Mouse (Mus musculus): ENCODE data around the gene Pik3c2g. TPM values are rescaled to one million over a fixed set of nuclear protein-coding genes. Genes with fewer than 3 reads are reported as not detected.

The Pik3c2g gene
- total RNA-seq, 2 experiments from 2014 or later: 3.3 to 4.8 TPM

DNA sequence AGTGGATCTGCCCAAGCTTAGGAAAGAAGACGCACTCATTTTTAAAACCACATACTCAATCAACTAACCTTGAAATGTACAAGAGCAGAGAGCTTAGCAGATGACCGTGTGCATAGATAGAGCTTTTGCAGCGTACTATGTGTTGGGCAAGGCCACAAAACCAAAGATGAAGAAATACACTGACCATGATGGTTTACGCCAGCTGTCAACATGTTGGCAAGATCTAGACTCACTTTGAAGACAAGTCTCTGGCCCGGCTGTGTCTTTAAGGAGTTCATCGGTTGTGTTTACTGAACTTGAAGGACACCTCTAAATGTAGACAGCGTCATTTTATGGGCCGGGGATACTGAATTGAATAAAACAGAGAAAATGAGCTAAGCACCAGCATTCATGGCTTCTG, 254.3 kb downstream of the Pik3c2g start:
- peak; percentile 13 for DNase-seq

GRCm38 (mm10) chr6:139842626-139843025, 255.6 kb downstream of the Pik3c2g start:
- no peak for DNase-seq

- no peak for DNase-seq
Measured at GRCm38 (mm10) chr6:139843531-139843930, 256.5 kb downstream of the Pik3c2g start.

- no peak for DNase-seq
Measured at GRCm38 (mm10) chr6:139846889-139847544, 260.0 kb downstream of the Pik3c2g start.

DNA sequence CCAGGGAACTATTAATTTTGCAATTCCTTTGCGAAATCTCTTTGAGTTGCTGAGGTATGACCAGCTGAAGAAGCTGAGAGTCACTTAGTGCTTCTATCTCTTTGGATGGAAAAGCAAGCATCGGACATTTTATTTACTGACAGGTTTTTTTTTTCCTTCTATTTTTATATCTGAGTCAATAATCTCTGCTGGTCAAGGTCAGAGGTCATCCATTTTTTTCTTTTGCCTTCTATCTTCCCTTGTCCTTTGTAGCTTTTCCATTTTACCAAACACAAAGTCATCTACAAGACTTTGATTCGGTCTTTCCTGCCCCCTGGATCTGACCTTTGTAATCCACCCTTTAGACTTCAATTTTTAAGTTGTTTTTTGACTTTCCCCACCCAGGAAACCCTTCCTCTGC, 262.9 kb downstream of the Pik3c2g start:
- DNase-seq: no peak

DNA sequence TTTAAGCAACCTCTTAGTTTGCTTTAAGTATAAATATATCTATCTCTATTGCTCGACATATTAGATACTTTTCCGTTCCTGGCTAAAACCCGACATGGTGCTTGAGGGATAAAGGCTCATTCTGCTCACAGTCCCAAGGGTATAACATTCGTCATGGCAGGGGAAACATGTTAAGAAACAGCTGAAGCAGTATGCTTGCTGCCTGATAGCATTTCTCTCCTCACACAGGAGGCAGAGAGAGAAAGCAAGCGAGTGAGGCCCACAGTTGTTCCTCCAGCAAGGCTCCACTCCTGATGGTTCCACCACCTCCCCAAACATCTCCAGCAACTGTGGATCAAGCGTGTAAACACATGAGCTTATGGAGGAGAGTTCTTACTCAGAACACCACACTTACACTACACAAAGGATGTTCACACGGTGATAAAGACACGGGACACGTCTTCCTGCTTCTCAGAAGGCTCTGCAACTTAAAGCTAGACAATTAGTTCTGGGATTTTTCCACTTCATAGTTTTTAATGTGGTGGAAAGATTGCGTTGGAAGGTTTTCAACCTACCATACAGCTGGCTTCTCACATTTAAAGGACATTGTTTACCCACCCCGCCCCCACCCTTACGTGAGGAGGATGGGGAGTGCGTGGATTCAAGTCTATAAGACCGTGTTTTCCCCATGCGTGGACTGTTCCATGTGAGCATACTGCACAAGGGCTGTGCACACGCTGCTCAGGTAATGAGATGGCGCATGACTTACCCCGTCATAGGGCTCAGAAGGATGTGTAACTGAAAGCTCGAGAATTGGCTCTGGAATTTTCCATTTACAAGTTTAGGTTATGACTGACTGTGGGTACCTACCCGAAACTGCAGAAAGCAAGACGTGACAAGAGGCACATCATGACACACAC, 264.9 kb downstream of the Pik3c2g start:
- DNase-seq: no peak

DNA sequence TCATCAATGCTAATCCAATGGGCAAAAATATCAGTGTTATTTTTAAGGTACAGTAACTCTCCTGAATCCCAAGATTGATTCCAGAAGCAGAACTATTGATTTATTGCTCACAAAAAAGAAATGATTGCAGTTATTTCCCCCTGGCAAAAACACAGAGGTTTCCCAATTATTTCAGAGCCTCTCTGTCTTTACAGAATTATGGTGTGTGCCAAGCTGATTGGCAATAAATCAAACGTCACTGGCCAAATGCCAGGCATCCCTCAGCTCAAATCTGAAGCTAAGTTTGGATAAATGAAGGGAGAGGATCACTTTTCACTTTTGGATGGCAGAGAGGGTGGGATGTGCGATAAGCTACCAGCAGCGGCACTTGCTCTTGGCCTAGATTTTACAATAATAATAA, 265.8 kb downstream of the Pik3c2g start:
- peak; percentile 58 for DNase-seq

DNA sequence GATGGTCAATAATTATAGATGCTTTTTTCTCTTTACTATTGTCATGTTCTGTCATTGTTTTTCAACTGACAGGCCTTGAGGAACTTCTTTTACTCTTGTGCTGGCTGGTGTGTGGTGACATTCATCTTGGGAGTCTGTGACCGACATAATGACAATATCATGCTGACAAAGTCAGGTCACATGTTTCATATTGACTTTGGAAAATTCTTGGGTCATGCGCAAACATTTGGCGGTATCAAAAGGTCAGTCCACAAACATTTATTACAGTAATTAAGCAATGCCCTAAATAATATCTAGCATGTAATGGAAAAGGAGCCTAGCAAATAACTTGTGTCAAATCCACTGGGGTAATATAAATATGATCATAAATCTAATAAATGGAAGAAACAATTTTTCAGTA, 273.1 kb downstream of the Pik3c2g start:
- DNase-seq: no peak

DNA sequence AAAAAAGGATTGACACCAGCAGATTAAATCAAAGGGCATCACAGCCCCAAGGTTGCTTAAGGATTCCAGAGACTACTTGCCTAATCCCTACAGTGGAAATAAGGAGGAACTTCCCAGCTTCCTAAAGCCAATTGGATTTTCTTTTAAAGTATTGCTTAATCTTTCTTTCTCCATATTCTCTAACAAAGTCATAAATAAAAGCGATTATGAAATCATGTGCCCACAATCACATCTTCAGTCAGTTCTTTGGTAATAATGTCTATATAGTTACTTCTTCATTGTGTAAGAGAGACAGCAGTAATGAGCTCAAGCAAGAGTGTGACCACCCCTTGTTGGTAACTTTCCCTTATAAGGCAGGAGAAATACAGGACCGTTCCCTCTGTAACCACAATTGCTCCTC, 274.5 kb downstream of the Pik3c2g start:
- DNase-seq: no peak

GRCm38 (mm10) chr6:139865059-139865673, 278.1 kb downstream of the Pik3c2g start:
- DNase-seq: no peak

DNA sequence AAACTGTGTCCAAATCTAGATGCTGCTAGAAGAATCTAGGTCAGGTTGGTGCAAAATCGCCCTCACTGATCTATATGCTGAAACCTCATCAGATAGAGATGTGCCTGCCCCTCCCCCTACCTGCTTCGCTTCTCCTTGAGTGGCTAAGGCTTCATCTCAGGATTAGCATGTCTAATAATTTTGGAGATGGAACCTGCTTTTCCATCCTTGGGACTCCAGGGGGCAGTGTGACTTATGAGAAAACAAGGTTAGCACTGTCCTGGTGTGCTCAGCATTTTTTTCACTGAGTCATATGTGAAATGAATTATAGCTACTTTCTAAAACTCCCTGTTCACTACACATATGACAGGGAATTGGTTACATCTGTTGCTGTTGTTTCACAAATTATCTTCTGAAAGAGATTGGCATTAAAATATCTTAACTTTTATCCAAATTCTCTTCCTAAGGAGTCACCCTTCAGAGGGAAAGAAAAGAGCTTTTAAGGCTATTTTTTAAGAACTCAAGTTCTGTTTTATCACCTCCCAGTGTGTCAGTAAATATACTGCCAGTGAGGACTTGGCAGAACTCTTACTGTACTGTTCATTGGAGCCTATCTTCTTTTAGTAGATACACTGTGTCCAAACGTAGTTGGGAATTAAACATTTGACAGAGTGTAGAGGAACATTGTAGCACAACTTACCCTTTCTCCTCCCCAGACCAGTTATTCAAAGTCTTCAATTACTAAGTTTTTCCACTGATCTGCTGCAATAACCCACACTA, 287.6 kb downstream of the Pik3c2g start:
- peak; percentile 67 for DNase-seq

DNA sequence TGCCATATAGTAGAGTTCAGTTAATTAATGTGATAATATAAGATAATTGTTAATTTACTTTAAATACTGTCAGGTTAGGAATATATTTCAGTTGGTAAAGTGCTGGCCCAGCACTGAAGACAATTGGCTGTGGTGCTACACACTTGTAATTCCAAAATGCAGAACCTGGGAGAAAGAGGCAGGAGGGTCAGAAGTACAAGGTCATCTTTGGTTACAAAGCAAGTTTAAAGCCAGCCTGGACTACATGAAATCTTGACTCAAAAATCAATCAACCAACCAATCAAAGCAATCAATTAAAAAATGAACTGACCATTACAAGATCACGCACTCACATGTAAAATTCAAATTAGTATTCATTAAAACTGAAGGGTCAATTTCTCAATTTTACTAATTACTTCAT, 289.7 kb downstream of the Pik3c2g start:
- no peak for DNase-seq

- DNase-seq: peak; percentile 21
Measured at GRCm38 (mm10) chr6:139877476-139878361, 290.7 kb downstream of the Pik3c2g start.

- no peak for DNase-seq
Measured at GRCm38 (mm10) chr6:139878362-139878696, 291.3 kb downstream of the Pik3c2g start.

DNA sequence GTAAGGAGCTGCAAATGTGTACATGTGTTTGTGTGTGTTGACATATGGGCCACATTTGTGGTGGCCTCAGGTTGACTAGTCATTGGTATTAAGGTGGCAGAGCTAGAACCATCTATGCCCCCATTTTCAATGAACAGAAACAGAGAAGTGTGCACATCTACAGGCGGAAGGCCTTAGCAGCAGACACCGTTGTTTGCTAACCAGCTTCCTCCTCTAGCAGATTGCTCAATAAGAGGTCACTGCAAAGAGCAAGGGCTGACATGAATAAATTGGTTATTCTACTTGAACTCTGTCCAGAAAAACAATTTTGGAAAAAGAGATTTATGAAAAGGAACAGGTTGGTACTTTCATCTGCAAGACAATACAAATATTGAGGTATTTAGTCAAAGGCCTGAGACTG, 295.1 kb downstream of the Pik3c2g start:
- no peak for DNase-seq

GRCm38 (mm10) chr6:139887175-139887574, 300.2 kb downstream of the Pik3c2g start:
- no peak for DNase-seq

DNA sequence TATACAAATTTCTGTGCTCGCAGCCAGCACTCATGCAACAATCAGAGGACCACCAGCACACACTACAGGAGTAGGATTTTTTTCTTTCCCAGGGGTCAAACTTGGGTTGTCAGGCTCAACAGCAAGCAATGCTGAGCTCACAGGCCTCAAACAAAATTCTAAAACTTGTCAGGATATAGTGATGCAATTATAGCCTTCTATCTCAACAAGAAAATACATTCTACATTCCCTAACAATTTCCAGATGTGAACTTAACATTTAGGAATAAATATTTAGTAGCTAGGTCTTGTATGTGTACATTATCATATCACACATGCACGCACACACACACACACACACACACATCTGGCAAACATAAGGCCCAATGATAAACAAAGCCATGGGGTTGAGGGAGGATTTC, 308.6 kb downstream of the Pik3c2g start:
- no peak for DNase-seq

GRCm38 (mm10) chr6:139899630-139900151, 312.7 kb downstream of the Pik3c2g start:
- DNase-seq: no peak

DNA sequence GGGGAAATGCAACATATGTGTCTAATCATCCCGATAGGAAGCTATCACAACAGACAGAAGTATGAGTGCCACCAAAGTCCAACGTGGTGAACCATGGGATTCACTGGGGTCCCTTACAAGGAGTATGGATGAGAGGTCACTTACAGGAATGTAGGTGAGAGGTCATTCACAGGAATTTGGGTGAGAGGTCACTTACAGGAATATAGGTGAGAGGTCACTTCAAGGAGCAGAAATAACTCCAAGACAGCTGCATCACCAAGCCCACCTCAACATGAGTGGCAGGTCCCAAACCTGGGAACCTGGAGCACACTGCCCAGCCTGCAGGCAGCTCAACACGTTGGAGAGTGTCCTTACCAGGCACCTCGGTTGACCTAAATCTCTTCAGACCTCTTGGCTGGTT, 314.8 kb downstream of the Pik3c2g start:
- DNase-seq: peak; percentile 10

DNA sequence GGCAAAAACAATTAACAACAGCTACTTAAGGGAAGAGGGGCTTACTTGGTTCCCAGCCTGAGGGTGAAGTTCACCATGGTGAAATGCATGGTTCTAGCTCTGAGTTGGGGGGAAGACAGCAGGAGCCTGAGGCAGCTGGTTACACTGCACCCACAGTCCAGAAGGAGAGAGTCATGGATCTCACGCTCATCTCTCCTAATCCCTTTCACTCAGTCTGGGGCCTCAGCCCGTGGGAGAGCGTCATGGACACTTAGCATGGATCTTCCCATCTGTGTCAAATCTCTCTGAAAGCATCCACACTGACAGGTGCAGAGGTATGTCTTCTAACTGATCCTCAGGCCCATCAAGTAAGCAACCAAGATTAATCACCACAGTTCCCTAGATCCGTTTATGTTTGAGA, 320.1 kb downstream of the Pik3c2g start:
- no peak for DNase-seq

DNA sequence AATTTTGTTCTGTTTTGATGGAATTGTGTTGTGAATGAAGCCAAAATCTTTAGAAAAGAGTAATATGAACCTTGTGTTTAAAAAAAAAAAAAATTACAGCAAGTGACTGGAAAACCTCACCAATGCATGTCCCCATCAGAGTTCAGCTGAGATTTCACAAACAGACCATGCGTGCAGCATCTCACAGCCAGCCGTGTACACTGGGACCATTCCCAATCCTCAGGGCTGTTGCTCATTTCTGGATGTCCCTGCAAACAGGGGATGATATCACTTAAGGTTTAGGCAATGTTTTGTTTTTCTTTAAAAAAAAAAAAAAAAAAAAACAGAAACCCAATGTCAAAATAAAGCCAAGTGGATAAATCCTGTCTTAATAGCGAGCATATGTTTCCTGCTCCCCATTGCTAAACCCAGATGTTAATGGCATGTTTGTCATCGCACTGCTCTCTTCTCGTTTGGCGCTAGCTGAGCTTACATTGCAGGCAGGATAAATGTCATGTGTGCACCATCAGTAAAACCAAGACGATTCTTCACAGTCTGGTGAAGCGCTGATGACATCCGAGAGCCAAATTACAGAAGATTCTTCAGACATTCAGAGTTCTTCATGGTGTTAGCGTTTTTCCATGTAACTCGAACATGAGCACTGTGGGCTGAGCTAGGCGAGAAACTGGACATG, 322.1 kb downstream of the Pik3c2g start:
- DNase-seq: no peak

Measured in adrenal gland, postnatal 10 days (tissue).